Mouse (Mus musculus) lung, embryonic 15.5 days (tissue): ENCODE data around the gene Txnip. TPM values are rescaled to one million over a fixed set of nuclear protein-coding genes. Genes with fewer than 3 reads are reported as not detected.
"Not testable (repeated sequence)": the region's sequence is repeated elsewhere in the genome, so short reads cannot be mapped to it uniquely, and the experiment has no call there.

Experiments
- ATAC-seq: fragments of 200-750 bp; cut with Nextera tagmentation; 2 replicates; pipeline ENCODE4 v1.8.0; 2017; ENCODE audit warnings: moderate number of reproducible peaks, borderline replicate concordance; ENCODE audit not compliant: low FRiP score, low TSS enrichment; ENCODE audit errors: extremely low read depth
- H3K27ac ChIP-seq: fragments of 300-500 bp; sonication (generic); 2 replicates; pipeline ENCODE4 v1.5.1; 2015; ENCODE audit warnings: moderate library complexity, mild to moderate bottlenecking, inconsistent platforms
- H3K27me3 ChIP-seq: fragments of 300-500 bp; sonication (generic); 2 replicates; pipeline ENCODE4 v1.6.1; 2015; ENCODE audit warnings: inconsistent platforms
- H3K36me3 ChIP-seq: fragments of 300-500 bp; sonication (generic); 2 replicates; pipeline ENCODE4 v1.6.1; 2015; ENCODE audit warnings: inconsistent platforms
- H3K4me1 ChIP-seq: fragments of 300-500 bp; sonication (generic); 2 replicates; pipeline ENCODE4 v1.6.1; 2015; ENCODE audit warnings: inconsistent platforms
- H3K4me2 ChIP-seq: fragments of 300-500 bp; sonication (generic); 2 replicates; pipeline ENCODE4 v1.6.1; 2015; ENCODE audit warnings: inconsistent platforms, mild to moderate bottlenecking, moderate library complexity
- H3K4me3 ChIP-seq: fragments of 300-500 bp; sonication (generic); 2 replicates; pipeline ENCODE4 v1.5.1; 2015; ENCODE audit warnings: mild to moderate bottlenecking, inconsistent platforms
- H3K9ac ChIP-seq: fragments of 300-500 bp; sonication (generic); 2 replicates; pipeline ENCODE4 v1.6.1; 2015; ENCODE audit warnings: inconsistent platforms
- H3K9me3 ChIP-seq: fragments of 300-500 bp; sonication (generic); 2 replicates; pipeline ENCODE4 v1.6.1; 2016; ENCODE audit warnings: inconsistent platforms
- WGBS: fragments of 180-500 bp; shearing (Covaris S2); methylation state at CpG from one replicate; pipeline ENCODE4 v1.1.7; 2015; 5-methylcytosine and 5-hydroxymethylcytosine counted together
- polyA plus RNA-seq: library from polyadenylated mRNA; unstranded; fragments of >200 nt; fragmentation: Nextera tagmentation; extraction: Ambion mirVana; gene quantifications from 2 replicates; pipeline ENCODE4 v1.2.1, GENCODE M21; 2015

The Txnip gene
- polyA plus RNA-seq = 129 and 141 TPM in 2 replicates

DNA sequence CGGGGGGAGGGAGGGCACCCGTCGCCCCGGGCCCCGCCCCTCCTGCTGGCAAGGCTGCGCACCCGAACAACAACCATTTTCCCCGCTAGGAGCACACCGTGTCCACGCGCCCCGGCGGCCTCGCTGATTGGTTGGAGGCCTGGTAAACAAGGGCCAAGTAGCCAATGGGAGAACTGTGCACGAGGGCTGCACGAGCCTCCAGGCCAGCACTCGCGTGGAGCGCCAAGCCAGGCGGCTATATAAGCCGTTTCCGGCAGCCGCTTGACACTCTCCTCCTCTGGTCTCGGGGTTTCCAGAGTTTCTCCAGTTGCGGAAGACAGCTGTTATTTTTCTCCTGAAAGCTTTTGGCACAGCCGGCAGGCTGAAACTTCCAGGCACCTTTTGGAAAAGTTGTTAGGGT lies at the start of gene Txnip:
TSS of gene Txnip (plus strand) at position 264 of the 400 bp plus-strand sequence.
- Histone ChIP-seq H3K36me3 (peaks cover 20% of the 10 kb centered on the region), H3K27ac (peak within 1 kb of the TSS; percentile 91), H3K9me3 (no peaks in the 10 kb centered on the region), H3K4me3 (peak within 1 kb of the TSS; percentile 70), H3K27me3 (no peaks in the 10 kb centered on the region), H3K4me2 (peak within 1 kb of the TSS; percentile 76), H3K9ac (peak within 1 kb of the TSS; percentile 80), H3K4me1 (peaks cover 68% of the 10 kb centered on the region)
- ATAC-seq = peak; percentile 98
- WGBS = 0% methylated on average over 26 of the region's 26 CpGs

- H3K36me3 ChIP-seq, H3K27ac ChIP-seq, H3K4me1 ChIP-seq, ATAC-seq, H3K27me3 ChIP-seq, H3K9ac ChIP-seq, H3K4me2 ChIP-seq, H3K9me3 ChIP-seq, H3K4me3 ChIP-seq: not testable (repeated sequence)
- 92% methylated on average over 8 of the region's 9 CpGs for WGBS
These were observed 49.8 kb upstream of the Txnip start for GRCm38 (mm10) chr3:96507966-96508365.

- Histone ChIP-seq H3K36me3 (no peaks in the 10 kb centered on the region), H3K4me3 (no peak overlapping the region), H3K9ac (no peak overlapping the region), H3K9me3 (no peaks in the 10 kb centered on the region), H3K27me3 (peaks cover 13% of the 10 kb centered on the region), H3K27ac (no peak overlapping the region), H3K4me2 (no peak overlapping the region), H3K4me1 (no peaks in the 10 kb centered on the region)
- WGBS = 44% methylated on average over 5 of the region's 5 CpGs
- ATAC-seq = no peak
These were observed 37.6 kb upstream of the Txnip start for GRCm38 (mm10) chr3:96520171-96520570.

GRCm38 (mm10) chr3:96522149-96522548 lies 35.6 kb upstream of the Txnip start:
- ATAC-seq = no peak
- Histone ChIP-seq H3K4me3 (no peak overlapping the region), H3K27ac (no peak overlapping the region), H3K9ac (no peak overlapping the region), H3K4me2 (no peak overlapping the region), H3K36me3 (no peaks in the 10 kb centered on the region), H3K27me3 (peaks cover 32% of the 10 kb centered on the region), H3K9me3 (no peaks in the 10 kb centered on the region), H3K4me1 (peaks cover 5% of the 10 kb centered on the region)
- 55% methylated on average over 4 of the region's 4 CpGs for WGBS

DNA sequence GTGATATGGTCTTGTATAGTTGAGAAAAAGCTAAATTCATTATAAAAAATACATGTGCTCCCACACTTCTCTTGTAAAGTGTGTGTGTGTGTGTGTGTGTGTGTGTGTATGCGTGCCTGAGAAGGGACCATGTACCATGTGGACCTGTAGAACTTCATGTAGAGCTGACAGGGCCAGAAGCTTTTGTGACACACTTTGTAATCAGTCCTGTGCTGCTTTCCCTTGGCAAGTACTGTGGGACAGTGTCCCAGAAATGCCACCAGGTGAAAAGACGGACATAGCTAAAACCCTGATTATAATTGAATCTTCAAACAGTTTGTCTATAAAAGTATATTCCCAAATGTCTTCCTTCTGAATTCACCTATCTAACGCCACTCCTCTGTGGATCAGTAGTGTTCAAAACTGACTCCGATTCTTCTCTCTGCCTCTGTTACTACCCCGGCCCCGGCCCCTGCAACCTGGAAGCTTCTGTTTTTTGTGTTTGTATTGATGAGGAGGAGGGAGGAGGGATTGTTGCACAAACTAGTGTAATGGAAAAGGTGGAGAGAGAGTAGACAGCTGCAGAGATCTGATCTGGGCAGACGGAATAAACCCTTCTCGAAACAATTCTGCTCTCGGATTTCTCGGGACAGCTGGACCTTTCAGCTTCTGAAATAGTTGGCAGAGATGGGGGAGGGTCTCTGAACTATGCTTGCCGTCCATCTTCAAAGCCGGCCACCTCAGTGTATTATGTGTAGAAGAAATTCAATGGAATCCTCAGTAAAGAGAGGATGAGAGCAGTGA lies 33.5 kb upstream of the Txnip start:
- no peak for ATAC-seq
- peaks cover 52% of the 10 kb centered on the region for H3K27me3 ChIP-seq
- H3K36me3 ChIP-seq = no peaks in the 10 kb centered on the region
- no peak overlapping the region for H3K9ac ChIP-seq
- H3K9me3 ChIP-seq = no peaks in the 10 kb centered on the region
- no peak overlapping the region for H3K27ac ChIP-seq
- no peak overlapping the region for H3K4me2 ChIP-seq
- H3K4me3 ChIP-seq = no peak overlapping the region
- peaks cover 8% of the 10 kb centered on the region for H3K4me1 ChIP-seq
- WGBS = 62% methylated on average over 12 of the region's 12 CpGs

DNA sequence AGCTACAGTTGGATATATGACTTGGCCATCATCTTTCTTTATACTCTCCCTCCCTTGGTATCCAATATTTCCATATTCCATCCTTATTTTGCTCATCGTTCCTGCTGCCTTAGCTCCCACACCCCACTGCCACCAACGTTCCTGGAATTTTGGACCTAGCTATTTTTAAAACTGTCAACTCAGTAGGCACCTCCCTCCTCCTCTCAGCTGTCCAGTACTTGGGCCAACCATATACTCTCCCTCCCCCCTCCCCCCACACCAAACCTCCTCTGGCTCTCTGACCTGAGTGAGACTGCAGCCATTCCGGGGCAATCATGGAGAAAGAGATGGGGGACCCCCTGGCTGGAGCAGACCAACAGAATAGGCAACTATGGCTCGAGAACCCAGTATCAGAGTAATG lies 32.8 kb upstream of the Txnip start, which contains the start of gene Hfe2:
TSS of gene Hfe2 (plus strand) at position 259 of the 400 bp plus-strand sequence.
- no peak within 1 kb of the TSS for H3K27ac ChIP-seq
- no peak within 1 kb of the TSS for H3K9ac ChIP-seq
- whole genome bisulfite sequencing = 63% methylated on average over 4 of the region's 4 CpGs
- no peak within 1 kb of the TSS for H3K4me2 ChIP-seq
- H3K9me3 ChIP-seq = no peaks in the 10 kb centered on the region
- ATAC-seq = no peak
- no peaks in the 10 kb centered on the region for H3K36me3 ChIP-seq
- H3K27me3 ChIP-seq = peaks cover 56% of the 10 kb centered on the region
- peaks cover 8% of the 10 kb centered on the region for H3K4me1 ChIP-seq
- no peak within 1 kb of the TSS for H3K4me3 ChIP-seq

DNA sequence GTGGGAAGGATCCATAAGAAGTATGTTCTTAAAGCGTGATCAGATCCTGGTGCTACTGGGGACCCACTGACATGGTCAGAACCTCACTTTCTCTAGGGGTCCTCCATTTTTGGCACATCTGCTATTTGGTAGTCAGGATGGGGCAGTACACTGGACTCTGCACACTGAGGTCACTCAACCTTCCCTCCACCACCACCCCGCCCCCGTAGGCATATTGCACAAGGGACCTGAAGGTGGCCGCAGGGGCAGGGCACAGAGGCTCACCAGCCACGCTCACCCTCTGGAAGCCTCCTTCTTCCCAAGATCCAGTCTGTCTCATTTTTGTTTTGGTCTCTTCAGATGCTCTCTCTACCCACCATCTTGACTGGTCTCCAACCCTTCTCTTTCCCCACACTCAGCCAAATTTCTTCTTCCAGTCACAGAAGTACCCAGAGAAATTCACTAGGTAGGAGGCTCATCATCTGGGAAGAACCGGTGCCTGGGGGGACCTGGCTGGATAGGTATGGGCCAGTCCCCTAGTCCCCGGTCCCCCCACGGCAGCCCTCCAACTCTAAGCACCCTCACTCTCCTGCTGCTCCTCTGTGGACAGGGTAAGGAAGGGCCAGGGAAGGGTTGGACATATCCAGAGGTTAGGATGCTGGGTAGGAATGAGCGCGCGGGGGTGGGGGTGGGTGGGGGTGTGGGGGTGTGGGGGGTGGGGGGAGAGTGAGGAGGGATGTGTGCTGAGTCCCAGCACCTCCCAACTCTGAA lies 31.6 kb upstream of the Txnip start:
- no peak for ATAC-seq
- Histone ChIP-seq H3K4me1 (peaks cover 8% of the 10 kb centered on the region), H3K27ac (no peak overlapping the region), H3K4me3 (no peak overlapping the region), H3K9ac (no peak overlapping the region), H3K36me3 (no peaks in the 10 kb centered on the region), H3K4me2 (peak overlapping the region; percentile 73; the same call in 1 of the 2 replicates), H3K9me3 (no peaks in the 10 kb centered on the region), H3K27me3 (peaks cover 56% of the 10 kb centered on the region)
- WGBS = 66% methylated on average over 11 of the region's 11 CpGs

DNA sequence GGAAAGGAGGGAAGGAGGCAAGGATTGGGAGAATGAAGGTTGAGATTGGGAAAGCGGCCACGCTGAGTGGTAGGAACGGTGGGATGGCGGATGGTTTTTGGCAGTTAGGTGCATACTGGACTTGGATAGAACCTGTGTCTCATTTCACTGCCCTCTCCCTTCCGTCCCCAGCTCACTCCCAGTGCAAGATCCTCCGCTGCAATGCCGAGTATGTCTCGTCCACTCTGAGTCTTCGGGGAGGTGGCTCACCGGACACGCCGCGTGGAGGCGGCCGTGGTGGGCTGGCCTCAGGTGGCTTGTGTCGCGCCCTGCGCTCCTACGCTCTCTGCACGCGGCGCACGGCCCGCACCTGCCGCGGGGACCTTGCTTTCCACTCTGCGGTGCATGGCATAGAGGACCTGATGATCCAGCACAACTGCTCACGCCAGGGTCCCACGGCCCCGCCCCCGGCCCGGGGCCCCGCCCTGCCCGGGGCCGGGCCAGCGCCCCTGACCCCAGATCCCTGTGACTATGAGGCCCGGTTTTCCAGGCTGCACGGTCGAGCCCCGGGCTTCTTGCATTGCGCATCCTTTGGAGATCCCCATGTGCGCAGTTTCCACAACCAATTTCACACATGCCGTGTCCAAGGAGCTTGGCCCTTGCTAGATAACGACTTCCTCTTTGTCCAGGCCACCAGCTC lies 30.8 kb upstream of the Txnip start:
- Histone ChIP-seq H3K4me3 (peak overlapping the region; percentile 31), H3K4me2 (peak overlapping the region; percentile 73), H3K9ac (no peak overlapping the region), H3K9me3 (no peaks in the 10 kb centered on the region), H3K4me1 (peaks cover 8% of the 10 kb centered on the region), H3K27ac (no peak overlapping the region), H3K27me3 (peaks cover 56% of the 10 kb centered on the region), H3K36me3 (no peaks in the 10 kb centered on the region)
- ATAC-seq = no peak
- WGBS = 2% methylated on average over 44 of the region's 44 CpGs

DNA sequence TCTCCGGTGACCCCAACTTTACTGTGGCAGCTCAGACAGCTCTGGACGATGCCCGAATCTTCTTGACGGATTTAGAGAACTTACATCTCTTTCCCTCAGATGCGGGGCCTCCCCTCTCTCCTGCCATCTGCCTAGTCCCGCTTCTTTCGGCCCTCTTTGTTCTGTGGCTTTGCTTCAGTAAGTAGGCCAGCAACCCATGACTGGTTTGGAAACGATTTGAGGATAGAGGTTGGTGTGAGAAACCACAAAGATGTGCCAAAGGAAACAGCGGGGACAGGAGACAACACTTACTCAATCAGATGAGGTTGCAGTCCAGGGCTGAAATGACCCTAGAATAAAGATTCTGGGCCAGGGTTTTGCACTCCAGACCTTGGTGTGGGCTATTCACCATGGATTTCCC lies 29.3 kb upstream of the Txnip start:
- WGBS = 58% methylated on average over 9 of the region's 9 CpGs
- no peak overlapping the region for H3K4me3 ChIP-seq
- no peak overlapping the region for H3K27ac ChIP-seq
- no peak overlapping the region for H3K4me2 ChIP-seq
- no peak for ATAC-seq
- H3K4me1 ChIP-seq = peaks cover 8% of the 10 kb centered on the region
- H3K9me3 ChIP-seq = no peaks in the 10 kb centered on the region
- no peak overlapping the region for H3K9ac ChIP-seq
- H3K27me3 ChIP-seq = peaks cover 56% of the 10 kb centered on the region
- no peaks in the 10 kb centered on the region for H3K36me3 ChIP-seq

- peaks cover 3% of the 10 kb centered on the region for H3K4me1 ChIP-seq
- WGBS = 34% methylated on average over 7 of the region's 7 CpGs
- no peaks in the 10 kb centered on the region for H3K9me3 ChIP-seq
- no peak overlapping the region for H3K9ac ChIP-seq
- H3K27me3 ChIP-seq = peaks cover 25% of the 10 kb centered on the region
- no peak for ATAC-seq
- H3K36me3 ChIP-seq = no peaks in the 10 kb centered on the region
- H3K27ac ChIP-seq = no peak overlapping the region
- H3K4me3 ChIP-seq = no peak overlapping the region
- H3K4me2 ChIP-seq = no peak overlapping the region
These were observed 25.7 kb upstream of the Txnip start for GRCm38 (mm10) chr3:96532050-96532449.

DNA sequence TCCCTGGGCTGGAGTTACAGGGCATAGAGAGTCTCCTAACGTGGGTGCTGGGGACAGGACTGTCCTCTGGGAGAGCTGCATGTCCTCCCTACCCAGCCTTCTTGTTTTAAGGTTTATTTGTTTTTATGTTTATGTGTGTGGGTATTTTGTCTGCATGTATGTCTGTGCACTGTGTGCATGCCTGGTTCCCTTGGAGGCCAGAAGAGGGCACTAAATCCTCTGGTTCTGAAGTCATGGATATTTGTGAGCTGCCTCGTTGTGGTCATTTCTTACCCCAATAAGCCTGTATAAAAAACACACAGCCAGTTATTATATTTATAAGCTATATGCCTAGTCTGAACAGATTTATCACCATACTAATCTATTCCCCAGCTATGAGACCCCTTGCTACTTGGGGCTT lies 23.5 kb upstream of the Txnip start:
- no peaks in the 10 kb centered on the region for H3K9me3 ChIP-seq
- H3K27ac ChIP-seq = no peak overlapping the region
- no peak overlapping the region for H3K4me3 ChIP-seq
- ATAC-seq = no peak
- H3K4me1 ChIP-seq = no peaks in the 10 kb centered on the region
- peaks cover 3% of the 10 kb centered on the region; the same call in 1 of the 2 replicates for H3K27me3 ChIP-seq
- H3K4me2 ChIP-seq = no peak overlapping the region
- H3K36me3 ChIP-seq = no peaks in the 10 kb centered on the region
- H3K9ac ChIP-seq = no peak overlapping the region
- WGBS = 57% methylated on average over 2 of the region's 2 CpGs
